Mouse (Mus musculus) embryonic facial prominence, embryonic 13.5 days (tissue): ENCODE measurements around the gene Clcf1. TPM values are rescaled to one million over a fixed set of nuclear protein-coding genes. Genes with fewer than 3 reads are reported as not detected.

Experiments used
- ATAC-seq: fragments of 200-750 bp; cut with Nextera tagmentation; 2 replicates; pipeline ENCODE4 v1.8.0; 2017; ENCODE audit warnings: low read depth; ENCODE audit not compliant: insufficient number of reproducible peaks, insufficient read depth, low FRiP score, low TSS enrichment
- H3K27ac ChIP-seq: fragments of 300-500 bp; sonication (generic); 2 replicates; pipeline ENCODE4 v1.5.1; 2015; ENCODE audit warnings: moderate library complexity, mild to moderate bottlenecking, inconsistent platforms
- H3K27me3 ChIP-seq: fragments of 300-500 bp; sonication (generic); 2 replicates; pipeline ENCODE4 v1.6.1; 2015; ENCODE audit warnings: mild to moderate bottlenecking, inconsistent platforms
- H3K36me3 ChIP-seq: fragments of 300-500 bp; sonication (generic); 2 replicates; pipeline ENCODE4 v1.6.1; 2015; ENCODE audit warnings: mild to moderate bottlenecking, inconsistent platforms
- H3K4me1 ChIP-seq: fragments of 300-500 bp; sonication (generic); 2 replicates; pipeline ENCODE4 v1.6.1; 2015; ENCODE audit warnings: inconsistent platforms
- H3K4me2 ChIP-seq: fragments of 300-500 bp; sonication (generic); 2 replicates; pipeline ENCODE4 v1.6.1; 2015; ENCODE audit warnings: moderate library complexity, mild to moderate bottlenecking, inconsistent platforms
- H3K4me3 ChIP-seq: fragments of 300-500 bp; sonication (generic); 2 replicates; pipeline ENCODE4 v1.5.1; 2015; ENCODE audit warnings: mild to moderate bottlenecking, inconsistent platforms
- H3K9ac ChIP-seq: fragments of 300-500 bp; sonication (generic); 2 replicates; pipeline ENCODE4 v1.6.1; 2015; ENCODE audit warnings: mild to moderate bottlenecking, inconsistent platforms
- H3K9me3 ChIP-seq: fragments of 300-500 bp; sonication (generic); 2 replicates; pipeline ENCODE4 v1.6.1; 2016; ENCODE audit warnings: inconsistent platforms
- WGBS: fragments of 180-500 bp; shearing (Covaris S2); methylation state at CpG from one replicate; pipeline ENCODE4 v1.1.7; 2015; ENCODE audit warnings: mixed read lengths; 5-methylcytosine and 5-hydroxymethylcytosine counted together
- polyA plus RNA-seq: library from polyadenylated mRNA; unstranded; fragments of >200 nt; fragmentation: Nextera tagmentation; extraction: Ambion mirVana; gene quantifications from 2 replicates; pipeline ENCODE4 v1.2.1, GENCODE M21; 2015

Clcf1 gene
- polyA plus RNA-seq, 1 experiment from 2014 or later, result 11.5 TPM

DNA sequence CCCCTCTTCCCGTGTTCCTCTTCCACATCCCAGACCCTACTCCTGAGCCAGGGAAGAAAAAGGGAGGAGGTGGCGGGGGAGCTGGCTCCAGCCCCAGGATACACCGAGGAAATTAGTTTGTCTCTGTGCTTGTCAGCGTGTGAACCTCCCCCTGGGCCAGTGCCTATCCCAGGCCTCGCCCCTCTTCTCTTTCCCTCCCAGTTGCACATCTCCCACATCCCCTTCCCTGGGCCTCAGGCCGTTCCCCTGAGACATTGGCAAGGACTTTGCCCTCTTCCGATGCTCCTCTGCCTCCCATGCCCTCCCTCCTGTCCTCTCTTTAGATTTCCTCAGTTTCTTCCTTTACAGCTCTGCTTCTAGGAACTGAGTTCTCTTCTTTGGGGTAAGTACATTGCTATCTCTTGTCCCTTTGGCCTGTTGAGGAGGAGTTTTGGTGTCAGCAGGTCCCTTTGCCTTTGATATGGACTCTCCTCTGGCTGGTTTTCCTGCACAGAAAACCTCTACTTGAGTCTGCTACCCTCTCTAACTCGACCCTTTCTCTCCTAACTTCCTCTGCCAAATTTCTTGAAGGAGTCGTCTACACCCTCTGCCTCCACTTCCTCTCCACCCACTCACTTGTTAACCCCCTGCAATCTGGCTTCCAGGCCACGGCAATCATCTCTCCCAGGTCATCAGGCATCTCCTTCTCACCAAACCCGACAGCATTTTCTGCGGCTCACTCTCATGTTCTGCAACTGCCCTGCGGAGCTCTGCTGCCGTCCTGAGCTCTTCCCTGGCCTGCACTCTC, 7.1 kb downstream of the Clcf1 start:
- ATAC-seq, result 0 out of 2 replicates have a peak, but pooled peaks have one; percentile 1
- Histone ChIP-seq H3K4me2 (peak overlapping the region; percentile 26), H3K36me3 (peaks cover 24% of the 10 kb centered on the region), H3K9me3 (no peaks in the 10 kb centered on the region), H3K9ac (peak overlapping the region; percentile 44), H3K4me3 (no peak overlapping the region), H3K4me1 (peaks cover 60% of the 10 kb centered on the region), H3K27ac (peak overlapping the region; percentile 48), H3K27me3 (no peaks in the 10 kb centered on the region)
- WGBS, result 31% methylated on average over 14 of the region's 14 CpGs

DNA sequence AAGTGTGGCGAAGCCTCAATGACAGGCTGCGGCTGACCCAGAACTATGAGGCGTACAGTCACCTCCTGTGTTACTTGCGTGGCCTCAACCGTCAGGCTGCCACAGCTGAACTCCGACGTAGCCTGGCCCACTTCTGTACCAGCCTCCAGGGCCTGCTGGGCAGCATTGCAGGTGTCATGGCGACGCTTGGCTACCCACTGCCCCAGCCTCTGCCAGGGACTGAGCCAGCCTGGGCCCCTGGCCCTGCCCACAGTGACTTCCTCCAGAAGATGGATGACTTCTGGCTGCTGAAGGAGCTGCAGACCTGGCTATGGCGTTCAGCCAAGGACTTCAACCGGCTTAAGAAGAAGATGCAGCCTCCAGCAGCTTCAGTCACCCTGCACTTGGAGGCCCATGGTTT, 8.1 kb downstream of the Clcf1 start:
- Histone ChIP-seq H3K4me2 (no peak overlapping the region), H3K4me1 (peaks cover 50% of the 10 kb centered on the region), H3K9me3 (no peaks in the 10 kb centered on the region), H3K9ac (0 out of 2 replicates have a peak overlapping the region, but pooled peaks have one; percentile 11), H3K4me3 (no peak overlapping the region), H3K27ac (no peak overlapping the region), H3K27me3 (no peaks in the 10 kb centered on the region), H3K36me3 (peaks cover 24% of the 10 kb centered on the region)
- 82% methylated on average over 11 of the region's 11 CpGs for WGBS
- no peak for ATAC-seq

DNA sequence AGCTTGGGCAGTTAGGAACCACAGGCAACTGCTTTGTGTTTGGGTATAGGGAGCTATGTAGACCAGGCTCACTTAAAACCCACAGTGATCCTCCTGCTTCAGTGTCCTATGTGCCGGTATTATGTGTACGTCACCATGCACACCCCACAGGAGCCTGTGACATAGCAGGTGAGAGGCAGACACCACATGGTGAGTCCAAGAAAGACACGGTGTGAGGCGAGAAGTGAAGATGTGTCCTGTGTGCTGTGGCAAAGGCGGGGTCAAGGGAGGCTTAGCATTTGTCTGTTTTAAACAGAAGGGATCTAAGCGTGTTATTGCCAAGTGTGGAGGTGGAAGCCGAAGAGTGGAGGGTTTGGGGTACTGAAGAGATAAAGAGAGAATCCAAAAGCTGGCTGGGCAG, 12.7 kb downstream of the Clcf1 start:
- no peak overlapping the region for H3K27ac ChIP-seq
- H3K4me1 ChIP-seq, result peaks cover 23% of the 10 kb centered on the region
- peaks cover 19% of the 10 kb centered on the region for H3K36me3 ChIP-seq
- ATAC-seq, result no peak
- 92% methylated on average over 7 of the region's 7 CpGs for WGBS
- no peak overlapping the region for H3K4me2 ChIP-seq
- no peak overlapping the region for H3K4me3 ChIP-seq
- no peaks in the 10 kb centered on the region for H3K9me3 ChIP-seq
- H3K27me3 ChIP-seq, result peaks cover 10% of the 10 kb centered on the region
- no peak overlapping the region for H3K9ac ChIP-seq

DNA sequence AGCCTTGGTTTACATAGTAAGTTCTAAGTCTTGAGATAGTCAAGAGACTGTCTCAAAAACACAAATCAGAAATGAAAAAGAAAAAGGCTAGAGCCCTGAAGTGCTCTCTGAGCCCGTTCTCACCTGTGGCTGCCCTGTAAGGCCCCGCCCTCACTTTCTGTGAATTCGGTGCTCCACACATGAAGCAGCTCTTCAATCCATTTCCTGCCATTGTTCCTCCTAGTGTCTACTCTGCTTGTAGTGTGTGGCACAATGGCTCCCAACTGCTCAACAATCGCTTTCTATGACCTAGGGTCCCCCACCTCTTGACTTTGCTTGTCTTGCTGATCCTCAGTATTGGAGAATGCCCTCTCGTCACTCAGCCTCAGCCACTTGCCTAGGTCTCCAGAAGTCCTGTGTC, 13.4 kb downstream of the Clcf1 start:
- no peak for ATAC-seq
- peaks cover 24% of the 10 kb centered on the region for H3K4me1 ChIP-seq
- peaks cover 13% of the 10 kb centered on the region for H3K36me3 ChIP-seq
- H3K27ac ChIP-seq, result no peak overlapping the region
- H3K4me3 ChIP-seq, result no peak overlapping the region
- 72% methylated on average over 5 of the region's 5 CpGs for WGBS
- H3K4me2 ChIP-seq, result no peak overlapping the region
- peaks cover 10% of the 10 kb centered on the region for H3K27me3 ChIP-seq
- no peaks in the 10 kb centered on the region for H3K9me3 ChIP-seq
- no peak overlapping the region for H3K9ac ChIP-seq

DNA sequence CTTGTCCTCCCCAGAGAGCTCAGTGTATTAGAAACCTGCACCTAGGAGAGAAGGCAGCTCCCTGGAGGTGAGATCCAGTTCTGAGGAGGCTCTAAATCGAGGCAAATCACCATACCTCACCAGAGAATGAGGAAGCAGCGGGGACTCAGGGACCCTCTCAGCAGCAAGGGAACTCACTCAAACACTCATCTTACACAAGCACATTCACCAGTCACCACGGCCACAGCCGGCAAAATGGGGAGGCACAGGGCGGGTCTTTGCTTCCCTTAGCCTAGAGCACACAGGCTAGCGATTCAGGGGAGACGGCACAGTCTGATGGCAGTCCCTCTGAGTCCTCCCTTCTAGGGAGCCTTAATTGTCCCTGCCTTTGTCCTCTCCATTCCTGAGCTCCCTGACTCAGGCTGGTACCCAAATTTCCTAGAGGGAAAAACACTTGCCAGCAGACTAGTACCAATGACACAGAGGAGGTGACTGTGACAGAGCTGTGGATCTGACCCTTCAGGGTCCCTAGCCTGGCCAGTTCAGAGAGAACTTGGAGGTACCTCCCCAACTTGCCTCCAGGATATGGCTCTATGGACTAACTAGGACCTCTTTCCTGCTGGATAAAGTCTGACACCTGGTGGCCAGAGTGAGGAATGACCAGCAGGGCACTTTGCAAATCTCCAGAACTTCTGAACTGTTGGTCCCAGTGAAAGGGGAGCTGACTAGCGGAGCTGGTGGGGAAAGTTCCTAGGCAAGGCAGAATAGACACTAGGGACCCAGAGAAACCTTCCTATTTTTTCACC, 14.0 kb downstream of the Clcf1 start:
- no peak overlapping the region for H3K4me2 ChIP-seq
- H3K36me3 ChIP-seq, result peaks cover 6% of the 10 kb centered on the region
- H3K27me3 ChIP-seq, result peaks cover 10% of the 10 kb centered on the region
- ATAC-seq, result no peak
- H3K4me1 ChIP-seq, result peaks cover 26% of the 10 kb centered on the region
- H3K9ac ChIP-seq, result 0 out of 2 replicates have a peak overlapping the region, but pooled peaks have one; percentile 37
- no peak overlapping the region for H3K4me3 ChIP-seq
- no peaks in the 10 kb centered on the region for H3K9me3 ChIP-seq
- no peak overlapping the region for H3K27ac ChIP-seq
- whole genome bisulfite sequencing, result 18% methylated on average over 8 of the region's 8 CpGs

DNA sequence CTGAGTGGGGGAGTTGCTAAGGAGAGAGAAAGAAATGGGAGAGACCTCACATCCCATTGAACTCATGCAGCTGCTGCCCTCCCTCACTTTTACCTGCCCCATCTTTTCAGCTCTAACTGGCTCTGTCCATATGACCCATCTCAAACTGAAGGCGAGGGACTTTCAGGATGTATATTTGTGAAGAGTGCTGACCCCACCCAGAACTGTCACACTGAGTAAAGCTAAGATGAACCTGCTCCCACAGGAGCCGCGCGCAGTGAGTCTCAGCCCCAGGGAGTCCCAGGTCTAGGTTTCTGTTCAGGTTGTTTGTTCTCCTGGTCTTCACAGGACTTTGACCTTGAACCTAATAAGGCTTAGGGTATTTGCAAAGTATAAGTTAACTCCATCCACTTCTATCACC, 14.9 kb downstream of the Clcf1 start:
- H3K9ac ChIP-seq, result no peak overlapping the region
- WGBS, result 73% methylated on average over 4 of the region's 4 CpGs
- no peak for ATAC-seq
- H3K27me3 ChIP-seq, result peaks cover 10% of the 10 kb centered on the region
- no peaks in the 10 kb centered on the region for H3K9me3 ChIP-seq
- no peak overlapping the region for H3K27ac ChIP-seq
- no peak overlapping the region for H3K4me2 ChIP-seq
- H3K4me1 ChIP-seq, result peaks cover 26% of the 10 kb centered on the region
- no peak overlapping the region for H3K4me3 ChIP-seq
- no peaks in the 10 kb centered on the region for H3K36me3 ChIP-seq

DNA sequence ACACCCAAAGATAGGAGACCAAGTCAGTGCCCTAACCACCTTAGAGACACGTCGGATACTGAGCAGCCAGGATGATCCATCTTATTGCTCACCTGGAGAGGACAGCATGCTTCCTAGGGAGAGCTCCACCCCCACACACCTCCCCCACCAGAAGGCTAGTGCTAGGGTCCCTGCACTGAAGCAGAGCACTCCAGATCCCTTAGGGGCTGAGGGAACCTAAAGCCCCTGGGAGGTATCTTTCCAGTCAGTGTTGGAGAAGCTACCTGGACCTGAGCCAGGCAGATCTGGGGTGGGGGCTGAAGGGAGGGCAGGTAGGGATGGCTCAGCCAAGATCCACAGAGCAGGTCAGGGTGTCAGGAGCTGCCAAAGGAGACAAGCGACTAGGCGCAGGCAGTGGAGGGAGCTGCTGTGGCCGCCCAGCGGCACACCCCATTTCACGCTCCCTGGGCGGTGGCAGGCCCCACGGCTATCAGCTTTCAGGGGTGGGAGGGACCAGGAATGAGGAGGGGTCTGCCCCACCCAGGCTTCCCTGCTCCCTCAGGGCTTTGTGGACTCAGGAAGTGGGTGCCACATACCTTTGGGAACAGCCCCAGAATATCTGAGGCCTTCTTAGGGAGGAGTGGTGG, 15.5 kb downstream of the Clcf1 start:
- 29% methylated on average over 9 of the region's 9 CpGs for WGBS
- H3K27ac ChIP-seq, result no peak overlapping the region
- peak overlapping the region; percentile 49; the same call in 1 of the 2 replicates for H3K9ac ChIP-seq
- H3K36me3 ChIP-seq, result no peaks in the 10 kb centered on the region
- ATAC-seq, result no peak
- H3K4me1 ChIP-seq, result peaks cover 26% of the 10 kb centered on the region
- no peak overlapping the region for H3K4me3 ChIP-seq
- H3K9me3 ChIP-seq, result no peaks in the 10 kb centered on the region
- H3K4me2 ChIP-seq, result no peak overlapping the region
- peaks cover 10% of the 10 kb centered on the region for H3K27me3 ChIP-seq

DNA sequence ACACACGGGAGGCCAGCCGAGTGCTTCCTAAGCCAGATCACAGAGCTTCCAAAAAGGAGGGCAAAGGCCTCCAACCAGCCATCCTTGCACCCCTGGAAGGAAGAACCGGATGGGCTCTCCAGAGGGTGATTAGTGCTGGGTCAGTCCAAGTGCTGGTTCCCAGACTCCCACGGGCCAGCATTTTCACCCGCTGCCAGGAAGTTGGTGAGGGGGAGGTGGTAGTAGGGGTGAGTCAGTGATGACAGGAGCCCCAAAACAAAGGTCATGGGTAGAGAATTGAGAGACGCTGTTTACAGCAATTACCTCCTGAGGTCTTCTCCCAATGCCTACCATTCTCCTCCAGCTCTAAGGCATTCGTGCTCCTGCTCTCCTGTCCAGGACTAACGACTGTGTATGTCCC, 16.4 kb downstream of the Clcf1 start:
- Histone ChIP-seq H3K4me2 (no peak overlapping the region), H3K27me3 (peaks cover 10% of the 10 kb centered on the region), H3K9me3 (no peaks in the 10 kb centered on the region), H3K4me1 (peaks cover 26% of the 10 kb centered on the region), H3K9ac (no peak overlapping the region), H3K27ac (no peak overlapping the region), H3K36me3 (no peaks in the 10 kb centered on the region), H3K4me3 (no peak overlapping the region)
- ATAC-seq, result no peak
- WGBS, result 68% methylated on average over 8 of the region's 8 CpGs

DNA sequence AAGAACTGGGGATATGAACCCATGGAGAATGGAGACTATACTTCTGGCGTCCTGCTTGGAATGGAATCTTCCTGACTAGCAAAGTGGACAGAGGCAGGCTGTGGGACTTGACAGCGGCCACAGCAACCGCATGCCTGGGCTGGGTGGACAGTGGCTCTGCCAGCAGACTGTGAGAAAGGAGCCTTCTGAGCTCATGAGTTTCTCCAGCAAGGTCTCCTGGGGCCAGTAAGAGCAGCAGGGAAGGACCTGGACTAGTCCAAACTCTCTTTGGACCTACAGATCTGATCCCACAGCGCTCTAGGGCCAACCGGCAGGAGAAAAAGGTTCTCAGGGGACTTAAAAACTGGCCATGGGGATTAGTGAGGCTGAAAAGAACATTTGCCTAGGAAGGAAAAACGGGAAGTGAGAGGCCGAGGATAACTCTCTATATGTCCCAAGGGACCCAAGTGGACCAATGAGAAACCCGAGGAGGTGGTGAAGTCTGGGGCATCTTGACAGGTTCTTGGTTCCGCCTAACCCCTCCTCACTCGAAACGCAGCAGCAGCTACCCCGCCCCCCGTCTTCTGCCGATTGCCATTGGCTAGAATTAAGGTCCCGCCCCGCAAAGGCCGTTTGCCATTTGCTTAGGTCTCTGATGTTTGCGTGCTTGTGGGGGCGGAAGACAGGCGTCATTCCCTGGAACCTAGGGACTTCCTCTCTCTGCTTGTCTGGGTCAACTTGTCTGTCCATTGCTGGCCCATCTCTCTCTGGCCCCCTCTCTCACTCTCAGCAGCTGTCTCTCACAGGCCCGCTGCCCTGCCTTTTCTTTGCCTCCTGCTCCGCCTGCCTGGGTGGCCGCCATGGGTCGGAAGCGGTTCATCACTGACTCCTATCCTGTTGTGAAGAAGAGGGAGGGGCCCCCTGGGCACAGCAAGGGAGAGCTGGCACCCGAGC, 17.5 kb downstream of the Clcf1 start, which contains the start of gene Pold4:
Gene Pold4, plus strand, starts transcription at position 647 of the 933 bp plus-strand sequence.
- Histone ChIP-seq H3K4me1 (peaks cover 26% of the 10 kb centered on the region), H3K9ac (peak within 1 kb of the TSS; percentile 72), H3K36me3 (no peaks in the 10 kb centered on the region), H3K4me2 (peak within 1 kb of the TSS; percentile 80), H3K4me3 (peak within 1 kb of the TSS; percentile 58), H3K9me3 (no peaks in the 10 kb centered on the region), H3K27ac (peak within 1 kb of the TSS; percentile 44; the same call in 1 of the 2 replicates), H3K27me3 (peaks cover 10% of the 10 kb centered on the region)
- ATAC-seq, result peak; percentile 79
- WGBS, result 11% methylated on average over 26 of the region's 26 CpGs

DNA sequence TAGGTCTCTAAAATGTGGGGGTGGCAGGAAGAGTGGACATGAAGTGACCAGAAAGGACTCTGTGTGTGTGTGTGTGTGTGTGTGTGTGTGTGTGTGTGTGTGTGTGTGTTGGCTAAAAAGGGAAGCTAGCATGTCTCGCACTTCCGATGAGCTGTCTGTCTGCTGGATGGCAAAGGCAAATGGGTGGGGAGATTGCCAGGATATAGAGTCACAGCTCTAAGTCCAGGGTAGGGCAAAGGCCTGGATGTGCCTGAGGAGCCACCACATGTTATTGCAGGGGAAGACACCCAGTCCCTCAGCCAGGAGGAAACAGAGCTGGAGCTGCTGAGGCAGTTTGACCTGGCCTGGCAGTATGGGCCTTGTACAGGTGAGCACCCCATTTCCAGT, 18.1 kb downstream of the Clcf1 start:
- no peak for ATAC-seq
- Histone ChIP-seq H3K27me3 (peaks cover 10% of the 10 kb centered on the region), H3K4me3 (peak overlapping the region; percentile 58), H3K27ac (peak overlapping the region; percentile 44; the same call in 1 of the 2 replicates), H3K9me3 (no peaks in the 10 kb centered on the region), H3K9ac (peak overlapping the region; percentile 72), H3K4me1 (peaks cover 26% of the 10 kb centered on the region), H3K4me2 (peak overlapping the region; percentile 80), H3K36me3 (no peaks in the 10 kb centered on the region)
- 50% methylated on average over 1 of the region's 2 CpGs for WGBS
